Mouse (Mus musculus): Measurements from ENCODE around the gene Frmd5. TPM values are rescaled to one million over a fixed set of nuclear protein-coding genes. Genes with fewer than 3 reads are reported as not detected.

The Frmd5 gene
- polyA plus RNA-seq, 2 experiments, result 0.78 to 2.2 TPM

DNA sequence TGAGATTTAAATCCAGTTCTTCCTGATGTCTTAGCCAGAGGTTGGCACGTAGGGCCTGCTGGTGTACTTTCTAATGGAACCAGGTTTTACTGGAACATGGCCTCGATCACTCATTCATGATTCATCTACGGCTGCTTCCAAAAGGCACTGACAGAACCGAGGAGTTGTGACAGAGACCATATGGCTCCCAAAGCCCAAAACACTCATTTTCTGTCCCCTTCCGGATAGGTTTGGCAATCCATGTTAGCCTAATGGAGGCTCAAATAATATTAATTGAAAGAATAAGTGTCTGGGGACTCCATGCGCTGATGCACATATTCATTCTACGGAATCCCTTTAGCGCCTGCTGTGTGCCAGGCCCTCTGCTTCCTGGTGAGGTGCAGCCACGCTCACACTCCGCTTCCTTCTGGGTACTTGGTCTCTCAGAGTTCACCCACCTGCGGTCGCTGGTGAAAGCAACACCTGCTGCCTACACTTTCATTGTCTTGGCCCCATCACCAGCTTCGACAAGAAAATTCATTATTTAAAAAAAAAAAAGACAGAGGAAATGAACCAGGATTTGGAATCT is 224.0 kb downstream of the Frmd5 start:
- Histone ChIP-seq H3K9ac (ENCODE audit: low read depth, low read length, severe bottlenecking) (no peak overlapping the region), H3K9me3 (ENCODE audit: control insufficient read depth, low read length) (no peaks in the 10 kb centered on the region), H3K27ac (replicated peaks; ENCODE audit: low read depth, low read length) (no peak overlapping the region), H3K36me3 (ENCODE audit: control insufficient read depth, insufficient read depth, low read length) (no peaks in the 10 kb centered on the region), H3K4me1 (ENCODE audit: control insufficient read depth, insufficient read depth, low read length) (peaks cover 4% of the 10 kb centered on the region; the same call in 1 of the 2 replicates), H3K4me3 (replicated peaks; ENCODE audit: low read length) (no peak overlapping the region), H3K27me3 (ENCODE audit: control insufficient read depth, insufficient read depth, low read length) (no peaks in the 10 kb centered on the region), H3K4me2 (replicated peaks; ENCODE audit: low read depth, low read length, severe bottlenecking) (no peak overlapping the region)
- no peak for TF ChIP-seq POLR2A (IDR thresholded peaks at IDR 0.05; ENCODE audit: borderline replicate concordance, extremely low read depth, insufficient read depth, insufficient read length)
- DNase-seq (ENCODE audit: low spot score) (no peak), ATAC-seq (ENCODE audit: low FRiP score, low read depth) (no peak)
- WGBS, result 85% methylated on average over 13 of the region's 13 CpGs

DNA sequence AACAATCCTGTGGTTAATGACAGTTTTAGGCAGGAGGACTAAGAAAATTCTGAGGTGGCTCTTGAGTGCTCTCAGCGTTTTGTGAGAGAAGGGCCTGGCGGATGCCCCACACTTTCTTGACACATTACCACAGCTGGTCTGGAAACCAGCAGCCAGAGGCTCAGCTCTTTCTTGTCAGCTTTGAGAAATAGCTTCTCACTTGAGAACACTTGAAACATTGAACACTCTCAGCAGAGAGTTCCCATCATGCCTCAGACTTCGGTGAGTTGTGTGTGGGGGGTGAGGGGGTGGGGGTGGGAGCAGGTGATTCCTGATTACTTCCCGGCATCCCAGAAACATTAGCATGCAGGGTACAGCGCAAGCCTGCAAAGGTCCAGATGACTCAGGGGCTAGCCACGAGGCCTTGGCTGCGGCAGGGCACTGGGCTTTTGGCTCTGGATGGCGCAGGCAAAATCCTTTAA is 231.1 kb downstream of the Frmd5 start:
- no peaks in the 10 kb centered on the region for H3K36me3 ChIP-seq (ENCODE audit: control insufficient read depth, insufficient read depth, low read length)
- no peak overlapping the region for H3K4me2 ChIP-seq (replicated peaks; ENCODE audit: low read depth, low read length, severe bottlenecking)
- 0 out of 2 replicates have a peak, but pooled peaks cover 2% of the 10 kb centered on the region for H3K4me1 ChIP-seq (ENCODE audit: control insufficient read depth, insufficient read depth, low read length)
- no peak for TF ChIP-seq POLR2A (IDR thresholded peaks at IDR 0.05; ENCODE audit: borderline replicate concordance, extremely low read depth, insufficient read depth, insufficient read length)
- DNase-seq (ENCODE audit: low spot score), result no peak
- H3K27ac ChIP-seq (replicated peaks; ENCODE audit: low read depth, low read length), result no peak overlapping the region
- WGBS, result 47% methylated on average over 8 of the region's 8 CpGs
- H3K4me3 ChIP-seq (replicated peaks; ENCODE audit: low read length), result no peak overlapping the region
- no peak for ATAC-seq (ENCODE audit: low FRiP score, low read depth)
- no peak overlapping the region for H3K9ac ChIP-seq (ENCODE audit: low read depth, low read length, severe bottlenecking)
- H3K9me3 ChIP-seq (ENCODE audit: control insufficient read depth, low read length), result no peaks in the 10 kb centered on the region
- no peaks in the 10 kb centered on the region for H3K27me3 ChIP-seq (ENCODE audit: control insufficient read depth, insufficient read depth, low read length)

DNA sequence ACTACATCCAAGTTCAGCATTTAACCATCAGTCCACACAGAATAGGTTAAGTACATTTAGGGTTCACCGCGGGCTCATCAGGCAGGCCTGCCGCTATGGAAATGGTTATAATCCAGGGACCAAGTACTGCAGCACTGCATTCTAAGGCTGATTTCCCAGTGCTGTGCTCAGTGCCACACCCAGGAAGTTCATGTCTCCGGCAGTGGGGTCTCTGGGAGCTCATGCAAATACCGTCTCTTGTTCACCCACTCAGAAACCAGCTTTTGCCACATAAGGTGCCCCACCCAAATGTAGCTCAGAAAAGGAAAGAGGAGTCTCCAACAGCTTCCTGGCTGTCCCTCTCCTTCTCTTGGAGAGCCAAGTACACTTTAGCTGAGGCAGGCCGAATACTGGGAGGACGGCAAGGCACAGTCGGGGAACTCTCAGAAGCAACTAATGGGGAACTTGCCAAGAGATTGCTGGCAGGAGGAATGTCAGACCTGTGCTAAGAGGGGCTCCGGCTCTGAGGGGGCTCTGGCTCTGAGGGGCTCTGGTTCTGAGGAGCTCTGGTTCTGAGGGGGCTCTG is 232.7 kb downstream of the Frmd5 start:
- Histone ChIP-seq H3K9me3 (ENCODE audit: control insufficient read depth, low read length) (no peaks in the 10 kb centered on the region), H3K4me3 (replicated peaks; ENCODE audit: low read length) (no peak overlapping the region), H3K27me3 (ENCODE audit: control insufficient read depth, insufficient read depth, low read length) (no peaks in the 10 kb centered on the region), H3K9ac (ENCODE audit: low read depth, low read length, severe bottlenecking) (no peak overlapping the region), H3K4me2 (replicated peaks; ENCODE audit: low read depth, low read length, severe bottlenecking) (no peak overlapping the region), H3K27ac (replicated peaks; ENCODE audit: low read depth, low read length) (no peak overlapping the region), H3K4me1 (ENCODE audit: control insufficient read depth, insufficient read depth, low read length) (0 out of 2 replicates have a peak, but pooled peaks cover 2% of the 10 kb centered on the region), H3K36me3 (ENCODE audit: control insufficient read depth, insufficient read depth, low read length) (no peaks in the 10 kb centered on the region)
- TF ChIP-seq POLR2A (IDR thresholded peaks at IDR 0.05; ENCODE audit: borderline replicate concordance, extremely low read depth, insufficient read depth, insufficient read length), result no peak
- DNase-seq (ENCODE audit: low spot score), result no peak
- no peak for ATAC-seq (ENCODE audit: low FRiP score, low read depth)
- 69% methylated on average over 9 of the region's 9 CpGs for WGBS

DNA sequence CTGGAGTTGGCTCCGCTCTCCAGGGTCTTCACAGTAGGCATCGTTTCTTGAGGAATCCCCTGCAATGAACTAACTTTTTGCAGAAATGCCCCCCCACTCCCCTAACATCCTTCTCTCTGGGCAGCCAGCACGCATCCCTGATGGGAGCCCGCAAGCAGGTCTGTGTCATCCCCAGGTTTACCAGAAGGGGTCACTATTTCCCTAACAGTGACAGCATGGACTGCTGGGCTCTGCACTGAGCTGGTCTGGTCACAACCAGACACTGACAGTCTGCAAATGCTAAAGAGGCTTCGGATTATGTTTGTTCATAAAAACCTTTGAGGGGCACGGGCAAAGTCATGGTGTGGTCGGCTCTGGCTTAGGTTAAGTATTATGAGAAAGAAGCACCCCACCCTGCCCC is 235.1 kb downstream of the Frmd5 start:
- Histone ChIP-seq H3K9me3 (ENCODE audit: control insufficient read depth, low read length) (no peaks in the 10 kb centered on the region), H3K4me3 (replicated peaks; ENCODE audit: low read length) (no peak overlapping the region), H3K27me3 (ENCODE audit: control insufficient read depth, insufficient read depth, low read length) (no peaks in the 10 kb centered on the region), H3K4me1 (ENCODE audit: control insufficient read depth, insufficient read depth, low read length) (0 out of 2 replicates have a peak, but pooled peaks cover 2% of the 10 kb centered on the region), H3K9ac (ENCODE audit: low read depth, low read length, severe bottlenecking) (no peak overlapping the region), H3K36me3 (ENCODE audit: control insufficient read depth, insufficient read depth, low read length) (no peaks in the 10 kb centered on the region), H3K27ac (replicated peaks; ENCODE audit: low read depth, low read length) (no peak overlapping the region), H3K4me2 (replicated peaks; ENCODE audit: low read depth, low read length, severe bottlenecking) (no peak overlapping the region)
- peak; percentile 89 for DNase-seq (ENCODE audit: low spot score)
- peak; percentile 87 for ATAC-seq (ENCODE audit: low FRiP score, low read depth)
- TF ChIP-seq POLR2A (IDR thresholded peaks at IDR 0.05; ENCODE audit: borderline replicate concordance, extremely low read depth, insufficient read depth, insufficient read length), result no peak
- WGBS, result 12% methylated on average over 7 of the region's 7 CpGs

DNA sequence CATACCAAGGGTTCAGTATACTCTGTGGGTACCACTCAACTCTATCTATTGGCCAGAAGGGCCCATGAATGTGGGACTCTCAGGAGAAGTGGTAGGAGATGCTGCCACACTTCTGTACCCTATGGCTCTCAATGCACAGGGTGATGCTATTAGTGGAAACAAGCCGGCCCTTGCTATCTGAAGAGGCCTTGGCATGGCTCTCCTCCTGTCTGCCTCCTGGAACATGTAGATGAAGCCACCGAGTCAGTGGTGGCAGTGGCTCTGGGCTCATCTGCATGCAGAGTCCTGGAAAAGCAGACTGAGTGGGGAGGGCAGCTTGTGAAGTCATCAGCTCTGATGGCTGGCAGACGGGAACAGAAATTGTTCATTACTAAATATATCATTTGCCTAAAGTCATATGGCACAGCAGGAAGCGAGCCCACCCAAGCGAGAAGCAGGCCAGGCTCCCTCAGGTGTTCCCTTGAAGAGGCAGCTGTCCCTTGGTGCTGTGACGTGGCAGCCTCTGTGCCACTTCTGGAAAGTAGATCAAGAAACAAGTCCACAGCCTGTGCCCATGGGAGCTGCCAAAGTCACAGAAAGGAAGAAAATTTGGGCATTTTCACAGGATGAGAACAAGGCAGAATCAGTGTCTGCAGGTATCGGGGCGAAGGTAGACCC is 235.8 kb downstream of the Frmd5 start:
- Histone ChIP-seq H3K4me3 (replicated peaks; ENCODE audit: low read length) (no peak overlapping the region), H3K27ac (replicated peaks; ENCODE audit: low read depth, low read length) (no peak overlapping the region), H3K36me3 (ENCODE audit: control insufficient read depth, insufficient read depth, low read length) (no peaks in the 10 kb centered on the region), H3K9ac (ENCODE audit: low read depth, low read length, severe bottlenecking) (no peak overlapping the region), H3K27me3 (ENCODE audit: control insufficient read depth, insufficient read depth, low read length) (no peaks in the 10 kb centered on the region), H3K4me1 (ENCODE audit: control insufficient read depth, insufficient read depth, low read length) (0 out of 2 replicates have a peak, but pooled peaks cover 2% of the 10 kb centered on the region), H3K9me3 (ENCODE audit: control insufficient read depth, low read length) (no peaks in the 10 kb centered on the region), H3K4me2 (replicated peaks; ENCODE audit: low read depth, low read length, severe bottlenecking) (no peak overlapping the region)
- DNase-seq (ENCODE audit: low spot score) (no peak), ATAC-seq (ENCODE audit: low FRiP score, low read depth) (no peak)
- WGBS, result 73% methylated on average over 8 of the region's 8 CpGs
- TF ChIP-seq POLR2A (IDR thresholded peaks at IDR 0.05; ENCODE audit: borderline replicate concordance, extremely low read depth, insufficient read depth, insufficient read length), result no peak

Data from limb, embryonic 14.5 days (tissue).